Mouse (Mus musculus) ES-Bruce4 (cell line): ENCODE measurements around the gene C530008M17Rik.

Experiments
- CTCF ChIP-seq: IDR thresholded peaks from one replicate; pipeline ENCODE4 v1.8.1; 2011; ENCODE audit warnings: low read depth, low read length
- POLR2A ChIP-seq: IDR thresholded peaks from one replicate; pipeline ENCODE4 v1.8.1; 2011; ENCODE audit warnings: low read length; ENCODE audit not compliant: insufficient read depth

- no peak for TF ChIP-seq POLR2A
- no peak for TF ChIP-seq CTCF
These were observed 245.8 kb downstream of the C530008M17Rik start for GRCm38 (mm10) chr5:76902131-76902530.
